ENCODE assay signal across 25 mouse cellular contexts in the genomic region with DNA sequence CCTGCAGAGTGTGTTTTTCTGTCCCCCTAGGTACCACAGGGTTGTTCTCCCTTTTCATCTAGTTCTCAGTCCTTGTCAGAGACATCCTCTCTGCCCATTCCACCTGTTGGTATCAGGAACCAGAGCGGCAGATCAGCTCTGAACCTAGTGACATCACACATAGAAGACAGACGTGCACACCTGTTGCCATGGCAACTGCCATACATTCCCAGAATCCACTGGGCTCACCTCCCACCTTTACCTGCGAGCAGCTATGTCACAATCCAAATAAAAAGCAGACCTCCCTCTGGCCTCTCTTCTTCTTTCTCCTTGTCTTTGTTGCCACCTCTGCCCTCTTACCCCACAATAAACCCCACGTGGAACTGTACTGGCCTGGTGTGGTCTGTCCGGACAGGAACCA. TPM values are rescaled to one million over a fixed set of nuclear protein-coding genes. Genes with fewer than 3 reads are reported as not detected.
"Had no signal": no experiment of that assay in that cellular context is flagged by ENCODE, and none has a peak within 500 bp of the region (broad histone marks: within the 10 kb centered on the region; RNA-seq: fewer than 3 reads in every experiment).

No protein-coding gene starts in this region.

- H3K36me3 ChIP-seq: limb, embryonic 10.5 days; limb, embryonic 13.5 days; liver, embryonic 12.5 days; liver, embryonic 15.5 days; midbrain, embryonic 13.5 days; neural tube, embryonic 12.5 days had no signal

- ATAC-seq: intestine, embryonic 16.5 days; liver, embryonic 12.5 days; lung, postnatal 0 days; midbrain, embryonic 13.5 days had no signal

- H3K27me3 ChIP-seq: liver, embryonic 15.5 days; neural tube, embryonic 12.5 days had no signal

- H3K27ac ChIP-seq: limb, embryonic 10.5 days; limb, embryonic 13.5 days; liver, embryonic 12.5 days; liver, embryonic 15.5 days; macrophage; midbrain, embryonic 13.5 days; neural tube, embryonic 12.5 days had no signal

- H3K9me3 ChIP-seq: limb, embryonic 10.5 days; limb, embryonic 13.5 days; liver, embryonic 15.5 days; midbrain, embryonic 13.5 days; neural tube, embryonic 12.5 days had no signal

- H3K4me3 ChIP-seq: limb, embryonic 10.5 days; limb, embryonic 13.5 days; liver, embryonic 12.5 days; liver, embryonic 15.5 days; midbrain, embryonic 13.5 days; neural tube, embryonic 12.5 days had no signal

- H3K4me2 ChIP-seq: liver, embryonic 12.5 days; liver, embryonic 15.5 days; midbrain, embryonic 13.5 days; neural tube, embryonic 12.5 days had no signal

- DNase-seq: kidney, adult 18-20 months; kidney, adult 9 months; kidney, postnatal 14 days; kidney, postnatal 4 days; liver; lung, adult 2 months; thymus, postnatal 25 days had no signal

- H3K9ac ChIP-seq: limb, embryonic 13.5 days; liver, embryonic 12.5 days; liver, embryonic 15.5 days; midbrain, embryonic 13.5 days; neural tube, embryonic 12.5 days had no signal

RNA-seq across cellular contexts. Expression of a gene that starts 26.4 kb away (rescaled TPM):
- total RNA-seq: layer of hippocampus, adult 18-20 months; layer of hippocampus, postnatal 14 days; left cerebral cortex, postnatal 25 days; megakaryocyte, adult 5-6 weeks; monocyte, adult 5-6 weeks; neutrophil, adult 5-6 weeks had no signal
- polyA plus RNA-seq: intestine, embryonic 16.5 days; limb, embryonic 10.5 days; limb, embryonic 13.5 days; liver, embryonic 12.5 days; liver, embryonic 15.5 days; lung, adult 2 months; lung, postnatal 0 days; macrophage; small intestine, adult 2 months; spleen, adult 2 months; stomach, embryonic 16.5 days had no signal

RNA-seq across cellular contexts. Expression of a gene that starts 42.9 kb away (rescaled TPM):
- total RNA-seq: megakaryocyte, adult 5-6 weeks had no signal
- polyA plus RNA-seq: macrophage had no signal
